Comparison of ENCODE assay signal across 7 mouse cellular contexts in the genomic region with DNA sequence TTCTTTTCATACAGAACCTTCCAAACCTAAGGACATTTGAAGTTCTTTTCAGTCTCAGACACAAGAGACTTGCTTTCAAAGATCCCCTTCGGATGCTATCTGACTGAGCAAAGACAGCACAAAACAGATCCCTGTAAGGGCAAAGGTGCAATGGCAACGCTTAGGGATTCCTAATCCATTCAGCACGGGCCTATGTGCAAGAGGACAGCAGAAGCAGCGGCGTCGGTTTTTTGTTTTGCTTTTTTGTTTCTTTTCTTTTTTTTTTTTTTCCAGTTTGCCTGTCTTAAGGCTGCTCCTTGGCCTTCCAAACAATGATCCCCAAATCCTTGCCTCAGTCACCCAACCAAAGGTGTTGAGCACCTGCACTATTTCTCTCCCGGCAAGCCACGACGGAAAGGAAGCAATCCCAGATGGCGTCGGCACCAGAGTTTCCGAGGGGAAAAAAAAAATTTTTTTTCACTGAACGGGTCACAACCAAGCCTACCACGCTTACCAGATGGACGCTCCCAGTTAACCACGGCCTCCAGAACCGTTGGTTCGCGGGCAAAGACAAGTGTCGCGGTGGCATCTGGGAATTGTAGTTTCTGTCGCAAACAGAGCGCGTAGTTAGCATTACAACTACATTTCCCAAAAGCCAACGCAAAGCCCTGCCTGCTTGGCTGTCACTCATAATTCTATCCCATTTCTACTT. TPM values are rescaled to one million over a fixed set of nuclear protein-coding genes. Genes with fewer than 3 reads are reported as not detected.
DNase-seq lines count a peak whose midpoint lies in the region; ATAC-seq and TF ChIP-seq lines count a peak whose summit lies in the region.

No protein-coding gene starts in this region.

- no peaks in the 10 kb centered on the region for H3K27me3 ChIP-seq in G1E (ENCODE audit: insufficient read depth, low read length)
- no peaks in the 10 kb centered on the region for H3K27me3 ChIP-seq in embryonic facial prominence, embryonic 14.5 days (replicated peaks; ENCODE audit: control insufficient read depth, insufficient read depth, low read length)
- no peaks in the 10 kb centered on the region for H3K27me3 ChIP-seq in heart, embryonic 13.5 days (replicated peaks)

- TF ChIP-seq CTCF in G1E (IDR thresholded peaks at IDR 0.05; ENCODE audit: low read depth, low read length) = no peak

- peak overlapping the region; percentile 79 for H3K9ac ChIP-seq in embryonic facial prominence, embryonic 14.5 days (ENCODE audit: low read depth, low read length)
- peak overlapping the region; percentile 89 for H3K9ac ChIP-seq in heart, embryonic 13.5 days

- WGBS in embryonic facial prominence, embryonic 14.5 days = 4% methylated on average over 25 of the region's 25 CpGs
- 3% methylated on average over 25 of the region's 25 CpGs for WGBS in heart, embryonic 13.5 days

- H3K9me3 ChIP-seq in G1E (replicated peaks) = no peaks in the 10 kb centered on the region
- H3K9me3 ChIP-seq in embryonic facial prominence, embryonic 14.5 days (ENCODE audit: control insufficient read depth, low read length) = no peaks in the 10 kb centered on the region
- no peaks in the 10 kb centered on the region for H3K9me3 ChIP-seq in heart, embryonic 13.5 days

- peak; percentile 64 for DNase-seq in G1E (ENCODE audit: low spot score)
- peak; percentile 86 for DNase-seq in adrenal gland, postnatal 10 days
- peak; percentile 98 for DNase-seq in embryonic facial prominence, embryonic 14.5 days (ENCODE audit: low spot score)
- DNase-seq in kidney, postnatal 36 days = peak; percentile 90 to 94
- peak; percentile 92 for DNase-seq in lung, postnatal 10 days
- peak; percentile 88 for DNase-seq in right cerebral cortex, postnatal 25 days

- peak overlapping the region; percentile 96 for H3K27ac ChIP-seq in embryonic facial prominence, embryonic 14.5 days (replicated peaks; ENCODE audit: low read depth, low read length)
- H3K27ac ChIP-seq in heart, embryonic 13.5 days (replicated peaks) = peak overlapping the region; percentile 98

- H3K36me3 ChIP-seq in G1E (replicated peaks) = peaks cover 30% of the 10 kb centered on the region
- H3K36me3 ChIP-seq in embryonic facial prominence, embryonic 14.5 days (ENCODE audit: control insufficient read depth, insufficient read depth, low read length) = no peaks in the 10 kb centered on the region
- no peaks in the 10 kb centered on the region for H3K36me3 ChIP-seq in heart, embryonic 13.5 days

- peak overlapping the region; percentile 79 for H3K4me2 ChIP-seq in embryonic facial prominence, embryonic 14.5 days (ENCODE audit: low read depth, low read length)
- H3K4me2 ChIP-seq in heart, embryonic 13.5 days = peak overlapping the region; percentile 80

- peak; percentile 66 for ATAC-seq in G1E (ENCODE audit: extremely low read depth, insufficient number of reproducible peaks, low FRiP score, poor library complexity, severe bottlenecking)
- peak; percentile 79 for ATAC-seq in embryonic facial prominence, embryonic 14.5 days (ENCODE audit: low read depth)
- ATAC-seq in heart, embryonic 13.5 days (ENCODE audit: extremely low read depth, insufficient number of reproducible peaks, low FRiP score, low TSS enrichment) = peak; percentile 62

- peaks cover 35% of the 10 kb centered on the region for H3K4me1 ChIP-seq in G1E (ENCODE audit: insufficient read depth, low read depth, low read length)
- H3K4me1 ChIP-seq in embryonic facial prominence, embryonic 14.5 days (ENCODE audit: control insufficient read depth, insufficient read depth, low read length) = peaks cover 23% of the 10 kb centered on the region
- H3K4me1 ChIP-seq in heart, embryonic 13.5 days = peaks cover 39% of the 10 kb centered on the region

- H3K4me3 ChIP-seq in G1E (ENCODE audit: low read depth, low read length) = peak overlapping the region; percentile 86
- peak overlapping the region; percentile 80 for H3K4me3 ChIP-seq in embryonic facial prominence, embryonic 14.5 days (ENCODE audit: low read depth, low read length)
- H3K4me3 ChIP-seq in heart, embryonic 13.5 days = peak overlapping the region; percentile 80

RNA-seq across cellular contexts. Expression of a gene that starts 0.4 kb away (rescaled TPM):
- total RNA-seq in G1E (2014; fragmentation: Nextera tagmentation) (61.9 and 90.5 TPM in 2 replicates), G1E (2017) (38.4 and 38.7 TPM in 2 replicates)
- polyA plus RNA-seq in G1E (2012) = 2.5 and 2.8 TPM in 2 replicates
- 10 to 100 TPM in 1 of 2 experiments, 1 to 10 TPM in 1; 8.8 to 10.2 TPM for total RNA-seq in adrenal gland, postnatal 10 days (2021)
- polyA plus RNA-seq in embryonic facial prominence, embryonic 14.5 days (2014; fragmentation: Nextera tagmentation; extraction: Ambion mirVana) = 18.1 and 20.1 TPM in 2 replicates
- polyA plus RNA-seq in heart, embryonic 13.5 days (2015; fragmentation: Nextera tagmentation; extraction: Ambion mirVana) = 19.9 and 20.8 TPM in 2 replicates

RNA-seq across cellular contexts. Expression of a gene that starts 0.5 kb away (rescaled TPM):
- total RNA-seq in G1E (2014; fragmentation: Nextera tagmentation) (27.1 and 30.3 TPM in 2 replicates), G1E (2017) (46.7 and 49.3 TPM in 2 replicates)
- 7.2 and 9.1 TPM in 2 replicates for polyA plus RNA-seq in G1E (2012)
- 10 to 100 TPM; 25.4 to 26.4 TPM for total RNA-seq in adrenal gland, postnatal 10 days (2021)
- 52.0 and 54.7 TPM in 2 replicates for polyA plus RNA-seq in embryonic facial prominence, embryonic 14.5 days (2014; fragmentation: Nextera tagmentation; extraction: Ambion mirVana)
- 28.1 and 28.5 TPM in 2 replicates for polyA plus RNA-seq in heart, embryonic 13.5 days (2015; fragmentation: Nextera tagmentation; extraction: Ambion mirVana)

Comparison
In these comparisons a context has a peak if more than half of its experiments do, and no peak if none do; other contexts are left out.
1. Peak in every context shown above with its lines: DNase-seq, ATAC-seq, H3K4me3 ChIP-seq and H3K27ac ChIP-seq.